Mouse (Mus musculus): ENCODE measurements around the gene Mark3. TPM values are rescaled to one million over a fixed set of nuclear protein-coding genes. Genes with fewer than 3 reads are reported as not detected.

Gene Mark3
- total and polyA plus RNA-seq, 3 experiments = 43.9 to 71.6 TPM; not detected in 1

DNA sequence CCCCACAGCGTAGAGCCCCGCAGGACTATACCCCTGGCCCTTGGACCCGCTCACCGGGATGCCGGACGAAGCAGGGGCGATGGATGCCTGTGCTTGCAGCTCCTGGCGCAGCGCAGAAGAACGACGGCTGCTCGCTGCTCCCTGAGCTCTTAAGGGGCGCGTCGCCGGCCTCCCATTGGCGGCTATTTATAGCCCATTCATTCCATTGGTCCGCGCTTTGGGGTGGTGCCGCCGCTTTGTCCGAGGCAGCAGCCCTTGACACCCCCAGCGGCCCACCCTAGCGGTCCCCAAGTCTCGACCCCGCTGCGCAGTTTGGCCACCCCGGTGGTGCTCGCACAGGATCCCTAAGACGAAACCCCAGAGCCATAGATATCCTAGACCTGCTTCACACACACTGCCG lies 97.9 kb downstream of the Mark3 start, which contains the start of gene Ckb:
Gene Ckb, minus strand, starts transcription at position 163 of the 400 bp plus-strand sequence.
- Histone ChIP-seq H3K36me3 (ENCODE audit: control insufficient read depth in 1 of 2, insufficient read depth in 2 of 2, low read length in 2 of 2) (peaks cover 0 to 12% of the 10 kb centered on the region in 2 experiments; a peak in 2 of 4 replicates), H3K79me2 (ENCODE audit: control insufficient read depth, insufficient read depth, low read length, poor library complexity) (no peaks in the 10 kb centered on the region; the same call in 1 of the 2 replicates), H3K9ac (ENCODE audit: control insufficient read depth, low read depth, low read length, poor library complexity, severe bottlenecking) (no peak within 1 kb of the TSS), H3K9me3 (replicated peaks; ENCODE audit: insufficient read depth, low read length) (no peaks in the 10 kb centered on the region), H3K27ac (ENCODE audit: control insufficient read depth, low read depth, low read length) (no peak within 1 kb of the TSS), H3K4me1 (ENCODE audit: control insufficient read depth in 1 of 2, insufficient read depth in 2 of 2, low read length in 2 of 2) (peaks cover 8 to 17% of the 10 kb centered on the region in 2 experiments), H3K4me3 (ENCODE audit: control insufficient read depth in 1 of 2, insufficient read depth in 1 of 2, low read depth in 2 of 2, low read length in 2 of 2) (no peak within 1 kb of the TSS), H3K27me3 (ENCODE audit: control insufficient read depth in 1 of 2, insufficient read depth in 2 of 2, low read length in 2 of 2) (no peaks in the 10 kb centered on the region)
- no peak for TF ChIP-seq GABPA (IDR thresholded peaks at IDR 0.05; ENCODE audit: low read depth, low read length)
- TF ChIP-seq CHD1 (IDR thresholded peaks at IDR 0.05; ENCODE audit: low read depth, low read length) = no peak
- DNase-seq (ENCODE audit: low read depth, low spot score) = no peak

DNA sequence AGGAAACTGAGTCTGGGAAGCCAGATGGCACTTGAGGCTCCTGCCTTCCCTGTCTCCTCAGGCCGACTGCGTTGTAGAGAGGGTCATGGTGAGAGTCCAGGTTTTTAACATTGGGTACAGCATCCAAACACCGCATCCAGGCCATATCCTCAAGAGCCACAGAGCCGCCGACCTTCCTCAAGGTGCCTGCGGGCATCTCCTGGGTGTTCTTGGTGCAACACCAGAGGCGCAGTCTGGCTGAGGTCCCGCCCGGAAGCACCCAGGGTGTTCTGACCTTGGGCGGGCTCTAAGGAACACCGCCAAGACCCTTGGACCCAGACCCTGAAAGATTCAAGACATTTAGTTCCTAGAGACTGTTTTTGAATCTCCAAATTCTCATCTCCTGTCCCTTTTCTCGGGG lies 98.3 kb downstream of the Mark3 start:
- no peak for DNase-seq (ENCODE audit: low read depth, low spot score)
- Histone ChIP-seq H3K4me1 (ENCODE audit: control insufficient read depth in 1 of 2, insufficient read depth in 2 of 2, low read length in 2 of 2) (peaks cover 8 to 17% of the 10 kb centered on the region in 2 experiments), H3K27ac (ENCODE audit: control insufficient read depth, low read depth, low read length) (no peak overlapping the region), H3K27me3 (ENCODE audit: control insufficient read depth in 1 of 2, insufficient read depth in 2 of 2, low read length in 2 of 2) (no peaks in the 10 kb centered on the region), H3K79me2 (ENCODE audit: control insufficient read depth, insufficient read depth, low read length, poor library complexity) (peaks cover under 1% of the 10 kb centered on the region; the same call in 1 of the 2 replicates), H3K4me3 (ENCODE audit: control insufficient read depth in 1 of 2, insufficient read depth in 1 of 2, low read depth in 2 of 2, low read length in 2 of 2) (no peak overlapping the region), H3K9ac (ENCODE audit: control insufficient read depth, low read depth, low read length, poor library complexity, severe bottlenecking) (no peak overlapping the region), H3K36me3 (ENCODE audit: control insufficient read depth in 1 of 2, insufficient read depth in 2 of 2, low read length in 2 of 2) (peaks cover 0 to 12% of the 10 kb centered on the region in 2 experiments; a peak in 2 of 4 replicates), H3K9me3 (replicated peaks; ENCODE audit: insufficient read depth, low read length) (no peaks in the 10 kb centered on the region)
- TF ChIP-seq MAZ (IDR thresholded peaks at IDR 0.05; ENCODE audit: low read depth, low read length) (no peak), POLR2A (IDR thresholded peaks at IDR 0.05; ENCODE audit: control insufficient read depth in 1 of 2, insufficient read depth in 1 of 2, low read depth in 1 of 2, low read length in 2 of 2, poor library complexity in 1 of 2) (no peak), ZNF384 (IDR thresholded peaks at IDR 0.05; ENCODE audit: low read depth, low read length) (no peak), BHLHE40 (IDR thresholded peaks at IDR 0.05; ENCODE audit: borderline replicate concordance, low read depth, low read length) (no peak), MYB (IDR thresholded peaks at IDR 0.05; ENCODE audit: low read depth, low read length) (no peak), USF2 (IDR thresholded peaks at IDR 0.05; ENCODE audit: borderline replicate concordance in 1 of 2, insufficient read depth in 1 of 2, low read depth in 1 of 2, low read length in 2 of 2) (no peak), SIN3A (IDR thresholded peaks at IDR 0.05; ENCODE audit: low read length) (no peak), TCF12 (IDR thresholded peaks at IDR 0.05; ENCODE audit: low read depth, low read length) (no peak), RCOR1 (IDR thresholded peaks at IDR 0.05; ENCODE audit: low read depth, low read length) (no peak), POLR2AphosphoS2 (IDR thresholded peaks at IDR 0.05; ENCODE audit: low read length) (no peak), MAFK (IDR thresholded peaks at IDR 0.05; ENCODE audit: borderline replicate concordance, low read depth, low read length) (no peak), ELF1 (IDR thresholded peaks at IDR 0.05; ENCODE audit: low read depth, low read length) (no peak), TAL1 (IDR thresholded peaks at IDR 0.05; ENCODE audit: low read length) (no peak), GABPA (IDR thresholded peaks at IDR 0.05; ENCODE audit: low read depth, low read length) (no peak), MXI1 (IDR thresholded peaks at IDR 0.05; ENCODE audit: low read depth, low read length) (no peak)
